Mouse (Mus musculus): Measurements from ENCODE around the gene Vmn1r225.
"Not testable (repeated sequence)": the region's sequence is repeated elsewhere in the genome, so short reads cannot be mapped to it uniquely, and the experiment has no call there.

Vmn1r225 gene

GRCm38 (mm10) chr17:20497858-20498257, at the start of gene Vmn1r225:
Gene Vmn1r225 (plus strand): TSS chr17:20498158.
- DNase-seq (ENCODE audit: low read depth) = no peak

- no peak for DNase-seq (ENCODE audit: low read depth)
Observed at GRCm38 (mm10) chr17:20473311-20473710, 24.6 kb upstream of the Vmn1r225 start.

- no peak for DNase-seq (ENCODE audit: low read depth)
Observed at GRCm38 (mm10) chr17:20481231-20481630, 16.7 kb upstream of the Vmn1r225 start, which contains the start of gene Vmn2r108. Gene Vmn2r108 (minus strand): TSS chr17:20481331.

GRCm38 (mm10) chr17:20508247-20508646, 10.3 kb downstream of the Vmn1r225 start:
- DNase-seq (ENCODE audit: low read depth) = not testable (repeated sequence)

Measured in 416B (cell line).